Mouse (Mus musculus) naive thymus-derived CD4-positive, alpha-beta T cell, adult 2 months (primary cell): ENCODE measurements around the gene Cyp3a13.
A peak's percentile ranks its signal among the peaks of the same experiment; 100 is the strongest.
"Not testable (repeated sequence)": the region's sequence is repeated elsewhere in the genome, so short reads cannot be mapped to it uniquely, and the experiment has no call there.

ENCODE experiments used
- DNase-seq: peaks from one replicate; pipeline ENCODE4 v3.0.0-alpha.2; 2011; ENCODE audit warnings: low read depth

Gene Cyp3a13

DNA sequence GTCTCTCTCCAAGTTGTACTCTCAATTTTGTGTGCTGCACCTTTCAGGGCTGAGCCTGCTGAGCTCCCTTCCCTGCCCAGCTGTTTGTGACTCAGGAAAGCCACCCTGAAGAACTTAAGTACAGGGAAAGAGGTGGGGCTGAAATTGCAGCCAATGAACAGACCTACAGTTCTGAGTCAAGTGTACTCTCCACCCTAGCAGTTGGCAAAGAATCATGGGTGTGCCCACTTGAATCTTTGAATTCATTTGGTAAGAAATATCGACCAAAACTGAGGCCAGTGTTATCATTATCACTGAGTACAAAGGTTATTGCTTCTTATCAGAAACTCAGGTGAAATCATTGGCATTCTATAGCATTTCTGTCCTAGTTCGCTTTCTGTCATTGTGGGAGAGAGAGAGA lies at the start of gene Cyp3a13:
TSS of gene Cyp3a13 (minus strand) at position 88 of the 400 bp plus-strand sequence.
- no peak for DNase-seq

- DNase-seq = no peak
These were observed 45.1 kb upstream of the Cyp3a13 start for GRCm38 (mm10) chr5:137966492-137966891.

DNA sequence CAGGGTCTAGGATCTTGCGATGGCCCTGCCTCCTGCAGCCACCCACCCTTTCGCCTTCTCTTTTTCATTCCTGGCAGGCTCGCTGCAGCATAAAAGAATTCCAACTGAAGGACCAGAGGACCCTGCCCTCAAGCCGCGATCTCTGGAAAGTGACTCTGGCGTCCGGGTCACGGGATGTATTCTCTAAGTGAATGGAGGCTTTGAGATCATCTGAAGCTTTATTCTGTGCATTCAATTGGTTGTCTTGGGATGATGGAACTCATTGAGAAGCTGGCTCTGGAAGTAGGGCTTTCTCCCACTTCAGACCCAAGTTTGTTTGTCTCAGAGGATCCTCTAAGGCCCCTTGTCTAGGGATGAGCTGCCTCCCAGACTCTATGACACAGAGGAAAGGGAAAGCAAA lies 41.5 kb upstream of the Cyp3a13 start, which contains the start of gene Gjc3:
TSS of gene Gjc3 (minus strand) at position 154 of the 400 bp plus-strand sequence.
- DNase-seq = no peak

DNA sequence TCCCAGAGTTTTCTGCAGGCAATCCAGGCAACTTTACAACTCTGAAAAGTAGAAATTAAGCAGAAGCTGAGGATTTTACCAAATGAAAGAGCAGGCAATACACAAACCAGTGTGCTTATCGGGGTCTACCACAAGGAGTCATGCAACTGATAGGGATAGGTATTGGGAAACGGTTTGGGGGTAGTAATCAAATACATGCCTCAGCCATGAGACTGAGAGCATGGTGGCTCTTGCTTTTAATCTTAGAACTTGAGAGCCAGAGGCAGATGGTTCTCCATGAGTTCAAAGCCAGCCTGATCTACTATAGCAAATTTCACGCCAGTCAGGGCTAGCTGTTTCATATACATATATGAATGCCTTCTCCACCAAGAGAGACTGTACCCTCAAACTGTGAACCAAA lies 35.0 kb upstream of the Cyp3a13 start:
- no peak for DNase-seq

GRCm38 (mm10) chr5:137951218-137951617 lies 29.8 kb upstream of the Cyp3a13 start:
- no peak for DNase-seq

DNA sequence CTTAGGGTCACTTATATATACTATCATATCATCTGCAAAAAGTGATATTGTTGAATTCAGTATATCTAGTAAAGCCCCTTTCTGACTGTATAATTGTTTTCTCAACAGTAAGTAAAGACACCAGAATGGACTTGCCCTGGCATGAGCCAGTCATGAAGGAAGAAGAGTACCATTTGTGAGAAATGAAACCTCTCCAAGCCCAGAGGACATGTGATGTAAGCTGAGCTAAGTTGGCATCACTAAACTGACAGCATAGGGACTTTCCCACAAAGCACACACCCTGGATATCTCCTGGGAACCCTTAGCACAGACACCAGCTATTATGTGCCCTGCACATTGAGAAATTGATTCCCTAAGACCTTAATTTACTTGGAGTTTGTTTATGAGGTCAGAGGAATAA lies 25.9 kb upstream of the Cyp3a13 start:
- DNase-seq = no peak

DNA sequence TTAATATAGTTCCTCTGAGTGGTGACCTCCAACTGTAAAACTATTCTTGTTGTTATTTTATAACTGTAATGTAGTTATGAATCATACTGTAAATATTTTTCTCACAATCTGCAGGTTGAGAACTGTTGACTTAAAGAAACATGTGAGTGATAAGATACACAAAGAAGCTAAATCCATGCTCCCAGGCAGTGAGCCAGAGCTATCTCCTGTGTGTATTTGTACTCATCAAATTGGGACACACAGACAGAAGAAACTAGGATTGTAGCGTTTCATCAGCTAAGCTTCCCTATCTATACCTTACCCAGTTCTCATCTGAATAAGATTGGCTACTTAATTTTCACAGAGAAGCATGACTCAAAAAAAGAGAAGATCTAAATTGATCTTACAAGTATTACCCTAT lies 21.7 kb upstream of the Cyp3a13 start:
- DNase-seq = no peak

- DNase-seq = no peak
These were observed 19.5 kb upstream of the Cyp3a13 start for GRCm38 (mm10) chr5:137940948-137941347.

DNA sequence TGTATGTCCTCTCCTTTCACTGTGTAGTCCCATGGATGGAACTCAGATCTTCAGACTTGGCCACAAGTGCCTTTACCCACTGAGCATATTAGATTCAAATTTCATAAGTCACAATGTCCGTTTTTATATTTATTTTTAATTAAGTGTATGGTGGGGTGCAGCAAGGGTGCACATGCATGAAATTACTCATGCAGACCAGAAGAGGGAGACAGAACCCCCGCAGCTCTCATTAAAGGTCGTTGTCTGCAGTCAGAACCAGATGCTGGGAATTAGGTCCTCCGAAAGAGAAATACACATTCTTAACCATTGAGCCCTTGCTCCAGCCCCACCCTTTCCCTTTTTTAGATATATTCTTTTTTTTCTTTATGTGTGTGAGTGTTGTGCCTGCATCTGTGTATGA lies 15.8 kb upstream of the Cyp3a13 start:
- DNase-seq = no peak

DNA sequence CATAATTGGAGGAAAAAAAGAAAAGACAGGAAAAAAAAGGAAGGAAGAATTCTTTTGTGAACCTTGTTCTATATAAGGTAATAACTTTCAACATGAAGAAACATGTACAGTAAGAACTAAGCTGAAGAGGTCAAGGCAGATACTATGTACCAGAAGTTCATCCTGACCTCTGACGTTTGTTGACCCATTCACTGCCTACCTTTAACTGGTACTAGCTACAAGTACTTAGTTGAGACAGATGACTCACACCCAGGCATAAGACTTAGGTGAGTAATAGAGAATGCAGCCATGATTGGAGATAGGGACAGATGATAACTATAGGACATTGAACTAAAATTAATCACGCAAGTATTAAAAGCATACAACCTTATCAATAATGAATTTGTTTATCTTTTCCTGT lies 15.1 kb upstream of the Cyp3a13 start:
- DNase-seq = no peak

DNA sequence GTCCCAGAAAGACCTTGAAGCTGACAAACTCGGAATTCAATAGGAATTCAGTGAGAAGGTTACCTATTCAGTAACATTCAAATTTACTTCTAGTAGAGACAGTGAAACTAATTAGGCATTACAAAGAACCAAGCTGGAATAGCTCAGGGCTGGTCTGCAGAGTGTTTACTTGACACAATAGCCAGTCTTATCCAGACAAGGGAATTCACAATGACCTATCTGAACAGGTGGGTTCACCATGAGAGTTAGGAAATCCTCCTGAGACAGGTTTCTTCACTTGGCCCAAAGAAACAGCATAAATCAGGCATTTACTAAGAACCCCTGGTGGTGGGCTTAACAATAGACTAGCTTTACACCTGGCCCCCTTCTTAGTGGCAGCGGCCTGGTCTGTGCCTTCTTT lies 12.5 kb upstream of the Cyp3a13 start:
- DNase-seq = not testable (repeated sequence)

DNA sequence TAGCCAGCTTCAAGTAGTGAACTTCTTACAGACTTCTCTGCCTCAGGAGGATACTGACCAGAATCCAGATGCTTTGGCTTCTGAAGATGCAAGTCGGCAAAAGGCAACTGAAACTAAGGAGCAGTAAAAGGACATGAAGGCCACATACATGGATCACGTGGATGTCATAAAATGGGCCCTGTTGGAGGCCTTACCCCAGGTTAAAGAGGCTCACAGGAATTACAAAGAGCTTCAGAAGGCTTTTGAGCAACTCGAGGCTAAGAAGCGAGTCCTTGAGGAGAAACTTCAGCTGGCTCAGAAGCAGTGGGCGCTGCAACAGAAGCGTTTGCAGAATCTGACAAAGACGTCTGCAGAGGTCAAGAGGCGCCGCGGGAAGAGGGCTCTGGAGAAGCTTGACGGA lies 7.0 kb upstream of the Cyp3a13 start:
- DNase-seq = no peak

GRCm38 (mm10) chr5:137922171-137922570 lies 752 bp upstream of the Cyp3a13 start:
- DNase-seq = no peak

DNA sequence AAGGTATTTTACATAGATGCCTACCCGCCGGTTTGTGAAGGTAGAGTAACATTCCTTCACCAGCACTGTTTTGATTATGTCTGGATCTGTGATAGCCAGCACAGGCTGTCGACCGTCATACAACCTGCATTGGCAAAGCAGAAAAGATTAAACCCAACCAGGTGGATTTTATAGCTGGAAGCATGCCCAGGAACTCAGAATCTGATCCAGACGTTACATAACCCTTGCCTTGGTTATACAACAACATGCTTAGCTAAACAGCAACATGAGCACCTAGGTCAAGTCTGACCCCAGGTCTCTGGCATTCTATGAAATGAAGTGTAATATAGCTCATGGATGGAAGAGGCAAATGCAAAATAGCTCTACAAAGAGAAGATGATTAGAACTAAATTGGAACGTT lies 5.9 kb downstream of the Cyp3a13 start:
- no peak for DNase-seq

GRCm38 (mm10) chr5:137914508-137914907 lies 6.9 kb downstream of the Cyp3a13 start:
- no peak for DNase-seq

- DNase-seq = no peak
These were observed 11.7 kb downstream of the Cyp3a13 start for GRCm38 (mm10) chr5:137909564-137910262.

GRCm38 (mm10) chr5:137897812-137898211 lies 23.6 kb downstream of the Cyp3a13 start:
- DNase-seq = no peak

DNA sequence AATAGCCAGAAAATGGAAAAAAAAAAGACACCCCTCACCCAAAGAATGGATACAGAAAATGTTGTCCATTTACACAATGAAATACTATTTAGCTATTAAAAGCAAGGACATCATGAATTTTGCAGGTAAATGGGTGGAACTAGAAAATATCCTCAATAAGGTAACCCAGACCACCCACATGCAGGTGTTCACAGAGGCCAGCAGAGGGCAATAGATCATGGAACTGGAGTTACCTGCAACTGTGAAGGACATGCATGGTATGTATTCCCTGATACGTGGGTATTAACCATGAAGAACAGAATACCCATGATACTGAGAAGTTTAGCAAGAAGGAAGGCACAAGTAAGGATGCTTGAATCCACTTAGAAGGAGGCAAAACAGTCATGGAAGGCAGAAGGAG lies 28.5 kb downstream of the Cyp3a13 start:
- no peak for DNase-seq

GRCm38 (mm10) chr5:137887666-137888065 lies 33.8 kb downstream of the Cyp3a13 start:
- no peak for DNase-seq

- peak; percentile 18 for DNase-seq
These were observed 35.5 kb downstream of the Cyp3a13 start for GRCm38 (mm10) chr5:137885894-137886293.

DNA sequence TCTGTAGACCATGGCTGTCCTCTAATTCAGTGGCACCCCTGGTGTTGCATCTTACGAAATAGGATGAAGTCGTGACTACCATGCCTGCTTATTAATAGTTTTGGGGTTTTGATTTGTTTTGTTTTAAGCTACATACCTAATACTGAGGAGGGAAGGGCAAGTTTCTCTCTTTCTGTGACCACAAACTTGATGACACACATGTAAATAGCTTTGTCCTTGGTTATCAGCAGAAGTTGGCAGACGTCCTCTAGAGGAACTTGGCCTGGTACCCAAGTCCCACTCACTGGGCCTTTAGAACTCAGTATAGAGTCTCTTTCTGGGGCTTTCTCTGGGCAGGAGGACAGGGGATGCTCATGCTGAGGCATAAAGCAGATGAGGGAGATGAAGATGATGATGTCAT lies 38.1 kb downstream of the Cyp3a13 start:
- DNase-seq = no peak

DNA sequence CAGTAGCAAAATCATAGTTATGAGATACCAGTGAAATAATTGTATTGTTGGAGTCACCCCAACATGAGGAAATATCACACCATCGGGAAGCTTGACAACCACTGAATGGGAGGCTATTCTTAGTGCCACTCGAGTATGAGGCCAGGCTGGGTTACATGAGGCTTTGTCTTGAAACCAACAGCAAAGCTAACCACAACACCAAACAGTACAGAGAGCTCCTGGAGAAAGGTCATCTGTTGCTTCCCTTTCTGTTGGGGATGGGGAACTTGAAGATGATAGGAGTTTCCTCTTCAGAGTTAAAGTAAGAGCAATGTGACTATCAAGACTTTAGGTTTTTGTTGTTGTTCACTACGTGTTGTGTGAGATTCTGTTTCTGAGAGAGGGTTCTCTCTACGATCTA lies 38.5 kb downstream of the Cyp3a13 start:
- no peak for DNase-seq

DNA sequence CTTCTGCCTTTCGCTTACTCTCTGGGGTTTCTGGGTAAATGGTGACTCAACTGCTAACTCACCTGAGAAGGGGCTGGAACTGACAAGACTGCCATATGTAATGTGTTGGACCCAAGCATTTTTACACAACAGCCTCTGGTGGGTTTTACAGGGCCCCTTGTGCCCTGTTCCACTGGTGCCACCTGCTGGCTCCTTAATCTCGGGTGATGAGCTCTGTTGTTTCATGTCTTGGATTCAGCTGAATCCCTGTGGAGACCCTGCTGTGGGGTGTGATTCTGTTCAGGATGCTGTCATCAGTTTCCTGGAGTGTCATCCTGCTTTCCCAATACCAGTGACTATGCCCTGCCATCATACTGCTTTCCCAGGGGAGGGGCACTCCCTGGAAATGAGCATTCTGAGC lies 43.6 kb downstream of the Cyp3a13 start:
- DNase-seq = peak; percentile 18

- DNase-seq = no peak
These were observed 46.4 kb downstream of the Cyp3a13 start for GRCm38 (mm10) chr5:137875054-137875453.

DNA sequence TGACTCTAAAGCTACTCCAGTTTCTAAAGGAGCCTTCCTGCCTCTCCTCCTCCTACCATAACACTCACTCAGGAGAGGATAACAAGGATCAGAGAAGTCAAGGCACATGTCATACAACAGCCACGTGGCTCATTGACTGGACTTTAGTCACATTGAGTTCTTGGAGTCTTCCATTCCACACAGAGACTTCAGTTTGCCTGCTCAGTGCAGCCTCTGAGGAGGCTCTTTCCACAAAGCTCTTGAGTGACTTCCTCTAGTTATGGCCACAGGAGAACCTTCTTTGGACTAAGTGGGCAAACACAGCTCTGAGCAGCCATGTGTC lies 49.1 kb downstream of the Cyp3a13 start:
- not testable (repeated sequence) for DNase-seq
